Mouse (Mus musculus) small intestine, adult 2 months (tissue): ENCODE measurements around the gene Paqr4.

Experiments used
- CTCF ChIP-seq: fragments of 200-500 bp; IDR thresholded peaks from 2 replicates; pipeline ENCODE4 v1.5.1; 2012; ENCODE audit warnings: low read depth, mild to moderate bottlenecking, control low read depth, inconsistent platforms, low read length, moderate library complexity, mixed read lengths; ENCODE audit not compliant: insufficient replicate concordance, insufficient read length; ENCODE audit errors: extremely low read depth
- POLR2A ChIP-seq: fragments of 200-500 bp; IDR thresholded peaks from 2 replicates; pipeline ENCODE4 v1.6.1; 2012; ENCODE audit warnings: low read depth, mild to moderate bottlenecking, control low read depth, inconsistent platforms, low read length, moderate library complexity

GRCm38 (mm10) chr17:23776216-23776615 lies 35.5 kb upstream of the Paqr4 start:
- no peak for TF ChIP-seq CTCF
- TF ChIP-seq POLR2A = no peak
